Mouse (Mus musculus) spleen, adult 2 months (tissue): ENCODE results near the gene 4930579G24Rik. TPM values are rescaled to one million over a fixed set of nuclear protein-coding genes. Genes with fewer than 3 reads are reported as not detected.
A peak's percentile ranks its signal among the peaks of the same experiment; 100 is the strongest.

Experiments used
- DNase-seq, 2 experiments: peaks; one replicate each; pipeline versions ENCODE4 v3.0.0 to v3.0.0-alpha.2; 2012 to 2021; ENCODE audit warnings: low spot score in 2 of 2, low read depth in 1 of 2
- H3K27ac ChIP-seq: fragments of 200-500 bp; 2 replicates; pipeline ENCODE4 v1.5.1; 2012; ENCODE audit warnings: low read length, inconsistent platforms; ENCODE audit not compliant: insufficient read depth
- H3K27me3 ChIP-seq: fragments of 200-500 bp; 2 replicates; pipeline ENCODE4 v1.6.1; 2012; ENCODE audit warnings: mild to moderate bottlenecking, moderate library complexity, low read length, inconsistent platforms; ENCODE audit not compliant: control insufficient read depth, insufficient read depth
- H3K36me3 ChIP-seq: fragments of 200-500 bp; 2 replicates; pipeline ENCODE4 v1.6.1; 2012; ENCODE audit warnings: mild to moderate bottlenecking, low read length, inconsistent platforms; ENCODE audit not compliant: control insufficient read depth, insufficient read depth
- H3K4me1 ChIP-seq: fragments of 200-500 bp; 2 replicates; pipeline ENCODE4 v1.6.1; 2011; ENCODE audit warnings: inconsistent platforms; ENCODE audit not compliant: control insufficient read depth, insufficient read depth, insufficient read length
- H3K4me3 ChIP-seq: fragments of 200-500 bp; 2 replicates; pipeline ENCODE4 v1.5.1; 2011; ENCODE audit warnings: mild to moderate bottlenecking, inconsistent platforms; ENCODE audit not compliant: insufficient read depth, insufficient read length; ENCODE audit errors: extremely low read depth
- CTCF ChIP-seq: fragments of 200-500 bp; IDR thresholded peaks from 2 replicates; pipeline ENCODE4 v1.5.1; 2011; ENCODE audit warnings: mild to moderate bottlenecking, inconsistent platforms; ENCODE audit not compliant: insufficient read depth, insufficient read length, insufficient replicate concordance; ENCODE audit errors: extremely low read depth
- POLR2A ChIP-seq: fragments of 200-500 bp; IDR thresholded peaks from 2 replicates; pipeline ENCODE4 v1.6.1; 2011; ENCODE audit warnings: low read depth, low read length, inconsistent platforms
- WGBS: fragments of 180-500 bp; shearing (Covaris S2); methylation state at CpG from one replicate; pipeline ENCODE4 v1.1.7; 2018; 5-methylcytosine and 5-hydroxymethylcytosine counted together
- polyA plus RNA-seq: library from polyadenylated mRNA; depleted of rRNA; stranded (reverse); fragments of >200 nt; gene quantifications from 2 replicates; pipeline ENCODE4 v1.2.3, GENCODE M21; 2012; rRNA removed

The 4930579G24Rik gene
- polyA plus RNA-seq, 1 experiment, result 1.3 TPM

DNA sequence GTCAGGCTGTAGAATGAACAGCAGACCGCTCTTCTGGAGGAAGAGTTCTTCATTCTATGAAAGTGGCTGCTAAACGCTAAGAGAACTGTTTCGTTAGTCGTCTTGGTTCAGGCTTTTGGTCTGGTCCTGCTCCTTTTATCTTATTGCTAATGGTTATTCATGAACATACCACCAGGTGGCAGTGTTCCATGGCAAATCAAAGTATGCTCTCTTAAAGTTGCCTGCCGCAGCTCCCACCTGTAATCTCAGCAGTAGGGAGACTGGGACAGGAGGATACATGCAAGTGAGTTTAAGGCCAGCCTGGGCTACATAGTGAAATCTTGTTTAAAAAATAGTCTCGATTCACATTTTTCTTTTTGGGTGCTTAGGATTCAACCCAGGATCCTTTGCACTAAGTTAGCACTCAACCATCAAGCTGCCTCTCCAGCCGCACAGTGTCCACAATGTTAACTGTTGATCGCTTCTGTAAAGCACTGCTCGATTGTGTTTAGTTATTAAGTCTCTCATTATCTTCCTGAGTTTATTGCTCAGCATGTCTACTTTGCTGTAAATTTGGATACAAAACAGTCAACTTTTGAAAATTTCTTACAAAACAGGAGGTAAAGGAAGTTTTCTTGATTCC is 36.0 kb downstream of the 4930579G24Rik start:
- Histone ChIP-seq H3K36me3 (no peaks in the 10 kb centered on the region), H3K4me1 (no peaks in the 10 kb centered on the region), H3K27me3 (no peaks in the 10 kb centered on the region), H3K27ac (no peak overlapping the region), H3K4me3 (no peak overlapping the region)
- peak; percentile 21 to 26 for DNase-seq
- WGBS, result 38% methylated on average over 9 of the region's 9 CpGs
- TF ChIP-seq CTCF (peak; percentile 22; the same call in 1 of the 2 replicates), POLR2A (no peak)

DNA sequence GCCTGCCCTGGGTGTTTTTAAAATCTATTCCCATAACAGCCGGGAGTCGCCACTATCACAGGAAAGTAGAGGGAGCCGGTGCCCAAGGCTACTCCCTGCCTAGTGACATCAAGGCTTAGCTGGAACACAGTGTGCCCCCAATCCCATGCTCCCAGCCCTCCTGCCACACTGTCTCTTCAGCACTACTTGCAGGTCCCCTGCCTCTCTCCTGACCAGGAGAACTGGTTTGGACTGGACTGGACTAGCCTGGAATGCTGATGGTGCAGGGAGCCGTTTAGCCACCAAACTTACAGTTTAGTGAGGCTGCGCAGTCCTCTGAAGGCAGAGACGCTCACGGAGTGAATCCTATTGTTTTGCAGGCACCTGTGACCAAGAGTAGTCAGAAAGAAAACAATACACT is 41.7 kb downstream of the 4930579G24Rik start:
- H3K36me3 ChIP-seq, result no peaks in the 10 kb centered on the region
- no peak for TF ChIP-seq CTCF
- TF ChIP-seq POLR2A, result no peak
- WGBS, result 85% methylated on average over 7 of the region's 7 CpGs
- no peak for DNase-seq
- no peak overlapping the region for H3K4me3 ChIP-seq
- H3K4me1 ChIP-seq, result no peaks in the 10 kb centered on the region
- no peak overlapping the region for H3K27ac ChIP-seq
- no peaks in the 10 kb centered on the region for H3K27me3 ChIP-seq

DNA sequence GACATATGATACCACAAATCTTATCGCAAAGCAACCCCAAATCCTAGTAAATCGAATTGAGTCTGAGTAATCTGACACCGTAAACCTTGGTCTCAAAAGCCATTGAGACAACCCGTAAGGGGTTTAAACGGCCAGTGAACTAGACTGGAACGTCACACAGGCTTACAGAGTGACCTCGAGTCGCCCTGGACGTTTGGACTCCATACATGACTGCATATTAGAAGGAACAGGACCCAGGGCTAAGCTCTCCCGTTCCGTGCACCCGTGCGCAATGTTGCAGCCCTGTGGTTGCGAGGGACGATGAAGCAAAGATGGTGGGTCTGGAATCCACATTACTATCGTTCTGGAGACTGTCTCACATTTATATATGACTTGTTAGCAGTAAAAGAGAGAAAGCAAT is 43.3 kb downstream of the 4930579G24Rik start:
- Histone ChIP-seq H3K4me3 (no peak overlapping the region), H3K4me1 (no peaks in the 10 kb centered on the region), H3K27me3 (no peaks in the 10 kb centered on the region), H3K36me3 (no peaks in the 10 kb centered on the region), H3K27ac (no peak overlapping the region)
- WGBS, result 89% methylated on average over 16 of the region's 16 CpGs
- DNase-seq, result no peak
- TF ChIP-seq CTCF (no peak), POLR2A (no peak)

DNA sequence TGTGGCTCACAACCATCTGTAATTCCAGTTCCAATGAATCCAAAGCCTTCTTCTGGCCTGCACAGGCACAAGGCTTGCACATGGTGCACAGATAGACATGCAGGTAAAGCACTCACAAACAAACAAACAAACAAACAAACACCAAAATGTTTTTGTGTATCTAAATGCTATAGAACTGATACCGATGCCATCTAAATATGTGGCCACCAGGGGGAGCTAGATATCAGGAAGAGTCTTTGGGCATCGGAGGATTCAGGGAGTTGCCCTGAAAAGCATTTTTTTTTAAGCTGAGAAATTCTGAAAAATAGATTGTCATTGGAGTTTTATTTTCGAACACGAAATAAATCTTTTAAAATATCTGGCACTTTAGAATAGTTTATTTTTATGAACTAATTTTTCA is 44.2 kb downstream of the 4930579G24Rik start:
- Histone ChIP-seq H3K36me3 (no peaks in the 10 kb centered on the region), H3K27ac (no peak overlapping the region), H3K4me3 (no peak overlapping the region), H3K27me3 (no peaks in the 10 kb centered on the region), H3K4me1 (no peaks in the 10 kb centered on the region)
- peak; percentile 32; the same call in 1 of the 2 replicates for TF ChIP-seq CTCF
- TF ChIP-seq POLR2A, result no peak
- peak; percentile 28 to 43 for DNase-seq
- WGBS, result 16% methylated on average over 4 of the region's 4 CpGs

DNA sequence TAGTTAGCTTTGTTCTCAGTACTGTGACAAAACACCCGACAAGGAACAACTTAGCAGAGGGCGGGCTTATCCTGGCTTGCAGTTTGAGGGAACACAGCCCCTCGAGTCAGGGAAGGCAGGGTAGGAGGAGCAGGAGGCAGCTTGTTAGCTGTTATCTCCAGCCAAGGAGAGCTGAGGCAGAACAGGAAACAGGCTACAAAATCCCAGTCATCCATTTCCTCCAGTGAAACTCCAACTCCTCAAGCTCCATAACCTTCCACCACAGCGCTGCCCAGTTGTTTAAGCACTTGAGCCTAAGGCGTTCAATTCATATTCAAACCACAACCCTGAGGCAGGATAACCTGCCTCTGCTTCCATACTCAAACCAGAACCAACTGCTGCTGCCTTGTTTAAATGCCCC is 45.8 kb downstream of the 4930579G24Rik start:
- H3K27me3 ChIP-seq, result no peaks in the 10 kb centered on the region
- 89% methylated on average over 5 of the region's 5 CpGs for WGBS
- DNase-seq, result no peak
- TF ChIP-seq POLR2A (no peak), CTCF (no peak)
- H3K4me1 ChIP-seq, result no peaks in the 10 kb centered on the region
- H3K27ac ChIP-seq, result no peak overlapping the region
- no peaks in the 10 kb centered on the region for H3K36me3 ChIP-seq
- H3K4me3 ChIP-seq, result no peak overlapping the region

DNA sequence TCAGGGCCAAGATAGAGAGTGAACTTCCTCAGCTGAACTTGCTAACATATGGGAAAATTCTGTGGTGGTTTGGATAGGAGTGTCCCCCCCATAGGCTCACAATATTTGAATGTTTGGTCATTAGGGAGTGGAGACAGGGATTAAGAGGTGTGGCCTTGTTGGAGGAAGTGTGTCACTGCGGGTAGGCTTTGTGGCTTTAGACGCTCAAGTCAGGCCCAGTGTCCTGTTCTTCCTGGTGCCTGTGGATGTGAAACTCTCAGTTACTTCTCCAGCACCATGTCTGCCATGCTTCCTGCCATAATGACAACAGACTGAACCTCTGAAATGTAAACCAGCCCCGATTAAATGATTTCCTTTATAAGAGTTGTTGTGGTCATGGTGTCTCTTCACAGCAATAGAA is 47.5 kb downstream of the 4930579G24Rik start:
- TF ChIP-seq POLR2A, result no peak
- TF ChIP-seq CTCF, result no peak
- Histone ChIP-seq H3K27me3 (no peaks in the 10 kb centered on the region), H3K4me3 (no peak overlapping the region), H3K27ac (no peak overlapping the region), H3K4me1 (no peaks in the 10 kb centered on the region), H3K36me3 (no peaks in the 10 kb centered on the region)
- 78% methylated on average over 3 of the region's 3 CpGs for WGBS
- DNase-seq, result no peak

Other genes starting within 250 kb of the 4930579G24Rik start
- 2.6 and 3.1 TPM in 2 replicates for gene Fnip2, start 61.3 kb upstream of the 4930579G24Rik start, polyA plus RNA-seq
- 4.7 and 5.0 TPM in 2 replicates for gene Ppid, start 37.7 kb upstream of the 4930579G24Rik start, polyA plus RNA-seq
- 20.3 and 44.9 TPM in 2 replicates for gene Etfdh, start 421 bp downstream of the 4930579G24Rik start, polyA plus RNA-seq
- 0.09 and 0.14 TPM in 2 replicates for gene Rxfp1, start 108.8 kb downstream of the 4930579G24Rik start, polyA plus RNA-seq
- 0.15 and 0.18 TPM in 2 replicates for gene Tmem144, start 223.7 kb downstream of the 4930579G24Rik start, polyA plus RNA-seq